ENCODE assay signal across 13 mouse cellular contexts in the genomic region with DNA sequence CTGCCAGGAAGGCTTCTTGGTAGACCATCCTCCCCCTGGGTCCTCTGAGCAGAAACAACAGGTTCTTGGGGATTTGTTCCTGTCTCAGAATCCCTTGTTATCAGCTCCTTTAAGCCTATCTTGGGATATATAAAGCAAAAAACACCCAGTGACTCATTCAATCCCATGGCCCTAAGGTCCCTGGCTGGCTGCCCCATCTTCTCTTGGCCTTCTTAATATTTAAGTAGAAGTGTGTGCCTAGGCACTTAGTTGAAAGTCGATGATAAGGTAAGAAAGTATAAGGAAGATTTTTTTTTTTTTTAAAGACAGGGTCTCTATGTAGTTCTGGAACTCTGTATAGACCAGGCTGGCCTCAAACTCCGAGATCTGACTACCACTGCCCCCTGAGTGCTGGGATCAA.
"Had no signal": no experiment of that assay in that cellular context is flagged by ENCODE, and none has a peak within 500 bp of the region (broad histone marks: within the 10 kb centered on the region; RNA-seq: fewer than 3 reads in every experiment).

No protein-coding gene starts in this region.

- ATAC-seq: midbrain, embryonic 16.5 days had no signal

- H3K4me1 ChIP-seq: midbrain, embryonic 12.5 days; stomach, embryonic 15.5 days had no signal

- H3K4me2 ChIP-seq: lung, embryonic 14.5 days; midbrain, embryonic 12.5 days; neural tube, embryonic 13.5 days; stomach, embryonic 15.5 days had no signal

- DNase-seq: lung, adult 18-20 months; lung, embryonic 14.5 days; lung, postnatal 10 days; lung, postnatal 4 days; midbrain, embryonic 14.5 days; right cerebral cortex, postnatal 14 days had no signal

- H3K36me3 ChIP-seq: stomach, embryonic 15.5 days had no signal

- H3K9ac ChIP-seq: lung, embryonic 14.5 days; midbrain, embryonic 12.5 days; neural tube, embryonic 13.5 days; stomach, embryonic 15.5 days had no signal

- H3K27ac ChIP-seq: midbrain, embryonic 10.5 days; stomach, embryonic 15.5 days; stomach, postnatal 0 days had no signal

- H3K4me3 ChIP-seq: midbrain, embryonic 10.5 days; midbrain, embryonic 12.5 days; myocyte; neural tube, embryonic 13.5 days; stomach, embryonic 15.5 days had no signal

- H3K27me3 ChIP-seq: midbrain, embryonic 12.5 days; neural tube, embryonic 13.5 days; stomach, embryonic 15.5 days had no signal

- H3K9me3 ChIP-seq: midbrain, embryonic 10.5 days; midbrain, embryonic 12.5 days; neural tube, embryonic 13.5 days; stomach, embryonic 15.5 days had no signal
